Mouse (Mus musculus) 416B (cell line): ENCODE results near the gene Timmdc1.

ENCODE experiments used
- DNase-seq: peaks from one replicate; pipeline ENCODE4 v3.0.0; 2011; ENCODE audit warnings: low read depth

Timmdc1 gene

GRCm38 (mm10) chr16:38522129-38523084 is at the start of gene Timmdc1:
Gene Timmdc1, minus strand, starts transcription at chr16:38522663.
- peak; percentile 96 for DNase-seq

GRCm38 (mm10) chr16:38571481-38571880 is 49.0 kb upstream of the Timmdc1 start:
- no peak for DNase-seq

GRCm38 (mm10) chr16:38568192-38568591 is 45.7 kb upstream of the Timmdc1 start:
- peak; percentile 71 for DNase-seq

- DNase-seq = peak; percentile 13
These were observed 41.1 kb upstream of the Timmdc1 start for GRCm38 (mm10) chr16:38563516-38563915.

GRCm38 (mm10) chr16:38562968-38563327 is 40.5 kb upstream of the Timmdc1 start:
- no peak for DNase-seq

GRCm38 (mm10) chr16:38562131-38562967 is 39.9 kb upstream of the Timmdc1 start:
- DNase-seq = peak; percentile 94

GRCm38 (mm10) chr16:38558221-38558748 is 35.8 kb upstream of the Timmdc1 start, which contains the start of gene Tmem39a:
Gene Tmem39a, plus strand, starts transcription at chr16:38558698.
- DNase-seq = no peak

GRCm38 (mm10) chr16:38555988-38556387 is 33.5 kb upstream of the Timmdc1 start:
- DNase-seq = no peak

GRCm38 (mm10) chr16:38549479-38550396 is 27.3 kb upstream of the Timmdc1 start, which contains the start of gene Poglut1:
Gene Poglut1, minus strand, starts transcription at chr16:38550258.
- peak; percentile 78 for DNase-seq

GRCm38 (mm10) chr16:38548000-38548399 is 25.5 kb upstream of the Timmdc1 start:
- DNase-seq = peak; percentile 54

- no peak for DNase-seq
These were observed 16.4 kb upstream of the Timmdc1 start for GRCm38 (mm10) chr16:38538716-38539380.

- DNase-seq = peak; percentile 69
These were observed 14.2 kb upstream of the Timmdc1 start for GRCm38 (mm10) chr16:38536544-38537146.

- no peak for DNase-seq
These were observed 3.8 kb upstream of the Timmdc1 start for GRCm38 (mm10) chr16:38526264-38526663.

- DNase-seq = peak; percentile 18
These were observed 1.1 kb downstream of the Timmdc1 start for GRCm38 (mm10) chr16:38521211-38521987.

- peak; percentile 57 for DNase-seq
These were observed 3.3 kb downstream of the Timmdc1 start for GRCm38 (mm10) chr16:38519140-38519539.

- no peak for DNase-seq
These were observed 11.6 kb downstream of the Timmdc1 start for GRCm38 (mm10) chr16:38510846-38511245.

- DNase-seq = peak; percentile 70
These were observed 16.3 kb downstream of the Timmdc1 start for GRCm38 (mm10) chr16:38506041-38506634.

- DNase-seq = no peak
These were observed 18.9 kb downstream of the Timmdc1 start for GRCm38 (mm10) chr16:38503528-38503927.

- DNase-seq = no peak
These were observed 20.0 kb downstream of the Timmdc1 start for GRCm38 (mm10) chr16:38502469-38502868.
